Mouse (Mus musculus) granulocyte monocyte progenitor cell, adult 5-6 weeks (primary cell): ENCODE measurements around the gene Lnx2. TPM values are rescaled to one million over a fixed set of nuclear protein-coding genes. Genes with fewer than 3 reads are reported as not detected.
A peak's percentile ranks its signal among the peaks of the same experiment; 100 is the strongest.

Experiments
- ATAC-seq: replicated peaks from 2 replicates; pipeline ENCODE4 v1.8.0; 2016; ENCODE audit warnings: mild to moderate bottlenecking, moderate TSS enrichment, inconsistent platforms; ENCODE audit not compliant: poor library complexity, severe bottlenecking
- total RNA-seq, 2 experiments: library from RNA; stranded (forward) in 1 of 2; stranded (reverse) in 1 of 2; fragments of 200-712, 200-1000 nt in 1 of 2; fragments of >200 nt in 1 of 2; fragmentation: Nextera tagmentation in 1 of 2; gene quantifications; 2 replicates each; pipeline ENCODE4 v1.2.3; 2014 to 2017

Gene Lnx2
- total RNA-seq, 2 experiments from 2014 or later: 8.9 to 11.3 TPM

DNA sequence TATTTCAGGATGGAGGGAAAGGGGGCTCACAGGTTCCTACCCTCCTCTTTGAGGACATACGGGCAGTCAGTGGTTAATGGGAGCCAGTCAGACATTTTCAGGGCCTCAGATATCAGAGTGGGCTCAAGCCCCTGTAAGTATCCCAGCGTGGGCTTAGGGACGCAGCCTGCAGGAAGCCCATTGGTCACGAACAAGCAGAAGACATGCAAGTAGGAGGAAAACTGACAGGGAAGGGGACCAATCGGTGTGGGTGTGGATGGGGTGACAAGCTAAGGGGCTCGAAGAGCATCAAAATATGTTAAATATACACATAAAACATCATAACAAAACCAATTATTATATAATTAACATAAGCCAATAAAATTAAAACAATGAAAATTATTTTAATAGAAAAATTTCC is 22.1 kb downstream of the Lnx2 start:
- no peak for ATAC-seq

DNA sequence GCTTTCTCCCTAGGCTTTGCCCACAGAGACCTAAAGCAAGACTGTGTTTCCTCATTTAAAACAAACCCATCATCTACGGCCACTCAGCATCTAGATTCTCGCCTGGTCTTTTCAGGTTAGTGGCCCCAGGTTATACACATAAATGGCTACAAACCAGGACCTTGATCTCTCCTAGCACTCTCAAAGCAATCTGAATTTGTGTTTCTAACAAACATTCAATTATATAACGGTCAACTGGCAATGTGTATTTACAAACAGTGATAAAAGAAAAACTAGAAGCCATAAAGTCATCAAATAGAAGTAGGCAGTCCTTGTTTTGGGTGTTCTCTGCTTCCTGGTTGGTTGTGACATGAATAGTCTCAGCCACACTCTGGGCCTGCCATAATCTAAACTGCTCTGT is 22.9 kb downstream of the Lnx2 start:
- ATAC-seq: no peak

DNA sequence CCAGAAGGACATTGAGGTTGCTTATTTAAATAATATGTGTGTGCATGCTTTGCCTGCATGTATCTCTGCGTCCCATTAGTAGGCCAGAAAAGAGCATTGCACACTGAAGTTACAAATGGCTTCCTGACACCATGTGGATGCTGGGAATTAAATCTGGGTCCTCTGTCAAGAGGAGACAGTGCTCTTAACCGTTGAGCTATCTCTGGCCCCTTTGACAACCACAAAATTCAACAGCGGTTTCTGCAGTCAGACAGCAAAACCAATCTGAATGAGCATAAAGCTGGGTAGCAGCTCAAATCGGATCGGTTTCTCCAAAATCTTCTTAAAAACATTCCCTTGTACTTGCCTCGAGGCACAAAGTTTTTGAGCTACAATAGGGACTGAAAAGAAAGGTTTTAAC is 23.3 kb downstream of the Lnx2 start:
- ATAC-seq: no peak

DNA sequence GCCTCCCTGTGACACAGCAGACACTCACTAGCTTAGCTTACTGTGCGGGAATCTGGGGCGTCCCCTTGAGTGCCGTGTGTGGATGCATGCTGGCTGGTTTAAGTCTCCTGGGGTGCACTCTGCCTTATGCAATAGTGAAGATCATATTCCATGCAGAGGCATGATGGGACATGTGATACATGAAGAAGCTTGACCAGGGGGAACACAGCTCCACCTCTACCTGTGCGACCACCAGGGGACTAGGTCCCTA is 24.2 kb downstream of the Lnx2 start:
- no peak for ATAC-seq

DNA sequence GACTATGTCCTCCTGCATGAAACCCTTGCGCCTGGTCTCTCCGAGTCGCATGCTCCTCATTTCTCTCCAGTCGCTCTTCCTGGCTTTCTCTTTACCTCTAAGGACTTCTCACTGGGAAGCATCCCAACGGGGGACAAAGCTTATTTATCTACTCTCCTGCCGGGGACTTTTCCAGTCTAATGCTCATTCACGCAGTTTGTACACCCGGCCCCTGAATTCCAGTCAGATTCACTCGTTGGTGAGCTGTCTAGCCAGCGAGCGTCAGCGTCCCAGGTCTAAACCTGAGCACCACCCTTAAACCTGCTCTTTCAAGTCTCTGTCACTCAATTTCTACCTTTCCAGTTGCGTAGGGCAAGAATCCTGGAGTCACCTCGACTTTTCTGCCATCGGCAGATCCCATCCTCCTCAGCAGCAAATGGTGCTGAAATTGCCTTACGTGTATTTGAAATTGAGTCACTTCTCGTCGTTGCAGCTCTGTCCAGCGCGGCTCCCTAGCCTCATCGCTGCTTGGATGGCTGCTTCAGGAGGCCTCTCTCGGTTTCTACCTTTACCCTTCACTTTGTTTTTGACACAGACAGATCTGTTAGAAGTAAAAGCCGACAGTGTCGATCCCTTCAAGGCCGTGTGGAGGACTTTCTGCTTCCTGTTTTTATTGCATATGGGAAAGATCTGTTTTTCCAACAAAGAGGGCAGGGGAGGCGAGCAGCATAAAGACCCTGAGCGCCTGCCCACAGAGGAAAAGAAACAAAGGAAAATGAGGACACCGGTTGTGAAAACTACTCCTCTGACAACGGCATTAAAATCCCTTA is 24.7 kb downstream of the Lnx2 start:
- ATAC-seq: no peak

DNA sequence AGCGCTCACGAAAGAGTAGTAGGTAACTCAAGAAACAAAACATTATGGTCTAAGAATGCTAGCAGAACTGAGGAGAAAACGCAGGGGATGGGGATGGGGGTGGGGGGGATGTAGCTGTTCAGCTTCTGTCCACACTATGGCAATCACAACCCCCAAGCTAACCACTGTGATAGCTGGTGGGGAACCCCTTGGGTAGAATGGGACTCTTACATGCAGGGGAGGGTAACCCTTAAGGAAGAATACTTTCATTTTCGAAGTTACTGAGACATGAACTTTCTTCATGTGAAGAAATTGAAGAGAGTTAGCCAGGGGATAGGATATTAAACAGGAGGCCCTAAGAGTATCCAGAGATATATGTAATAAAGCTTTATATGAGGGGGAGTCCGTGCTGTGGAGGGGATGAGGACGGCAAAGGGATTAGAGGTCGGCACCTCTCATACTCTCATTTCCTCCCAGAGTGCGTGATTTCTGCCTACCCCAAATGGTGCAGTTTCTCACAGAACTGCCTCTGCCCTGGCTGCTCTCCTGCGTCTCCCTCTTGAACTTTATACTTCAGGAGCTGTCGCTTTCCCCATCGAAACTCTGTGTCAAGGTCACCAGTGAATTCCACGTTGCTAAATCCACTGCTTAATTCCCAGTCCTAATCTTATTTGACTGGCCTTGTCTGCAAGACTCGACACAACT is 25.4 kb downstream of the Lnx2 start:
- peak; percentile 50 for ATAC-seq

DNA sequence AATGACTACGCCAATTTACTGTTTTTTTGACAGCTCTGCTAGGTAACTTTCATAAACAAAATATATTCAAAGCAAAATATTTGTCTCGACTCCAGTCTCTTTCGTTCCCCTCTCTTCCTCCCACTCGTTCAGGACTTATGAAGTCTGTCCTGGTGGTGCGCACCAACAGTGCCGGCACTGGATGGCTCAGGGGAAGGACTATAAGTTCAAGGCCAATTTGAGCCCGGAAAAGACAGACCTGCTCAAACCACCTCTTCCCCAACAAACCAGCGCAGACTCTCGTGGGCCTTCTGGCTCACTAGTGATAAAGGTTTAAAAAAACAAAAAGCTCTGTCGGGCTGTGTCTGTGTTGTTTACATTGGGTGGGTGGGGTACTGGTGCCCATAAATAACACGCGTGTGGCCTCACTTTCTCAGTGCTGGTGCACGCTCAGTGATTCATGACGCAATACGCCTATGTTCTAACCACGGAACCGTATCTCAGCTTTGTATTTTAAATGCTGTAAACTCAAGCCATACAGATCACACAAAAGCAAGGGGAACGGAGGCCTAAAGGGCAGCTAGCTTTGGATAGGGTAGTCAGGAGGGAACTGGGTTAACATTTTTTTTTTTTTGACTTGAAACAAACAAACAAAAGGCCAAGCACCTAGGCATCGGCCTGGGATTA is 26.7 kb downstream of the Lnx2 start:
- ATAC-seq: peak; percentile 46

DNA sequence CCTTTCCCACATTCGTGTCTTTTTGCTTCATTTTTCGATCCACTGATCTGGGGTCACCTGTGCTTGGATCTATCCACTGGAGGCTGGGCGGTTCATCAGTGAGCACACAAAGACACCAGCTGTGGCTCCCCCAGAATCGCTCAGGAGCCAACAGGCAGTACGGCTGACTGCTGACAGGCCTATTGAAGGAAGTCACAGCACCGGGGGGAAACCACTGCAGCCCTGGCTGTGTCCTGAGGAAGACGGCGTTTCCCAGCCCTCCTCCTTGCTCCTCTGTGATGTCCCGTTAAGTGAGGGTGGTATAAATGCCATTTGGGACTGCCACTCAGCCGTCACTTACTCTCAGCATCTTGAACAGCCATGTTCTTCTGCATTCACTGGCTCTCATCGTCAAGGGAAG is 30.5 kb downstream of the Lnx2 start:
- no peak; the same call in 1 of the 2 replicates for ATAC-seq

DNA sequence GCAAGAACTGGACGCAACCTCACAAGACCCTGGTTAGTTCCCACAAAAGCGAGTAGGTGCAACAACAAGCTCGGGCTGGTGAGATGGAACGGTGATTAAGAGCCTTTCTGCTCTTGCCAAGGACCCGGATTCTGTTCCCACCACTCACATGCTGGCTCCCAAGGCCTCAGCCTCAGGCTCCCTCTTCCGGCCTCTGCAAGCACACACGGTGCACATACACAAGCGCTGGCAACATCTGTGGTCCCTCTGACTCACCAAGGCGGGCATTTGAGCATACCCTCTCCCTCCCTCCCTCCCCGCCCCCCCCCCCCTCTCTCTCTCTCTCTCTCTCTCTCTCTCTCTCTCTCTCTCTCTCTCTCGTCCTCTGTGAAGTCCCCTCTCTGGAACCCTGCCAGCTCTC is 31.1 kb downstream of the Lnx2 start:
- no peak for ATAC-seq

DNA sequence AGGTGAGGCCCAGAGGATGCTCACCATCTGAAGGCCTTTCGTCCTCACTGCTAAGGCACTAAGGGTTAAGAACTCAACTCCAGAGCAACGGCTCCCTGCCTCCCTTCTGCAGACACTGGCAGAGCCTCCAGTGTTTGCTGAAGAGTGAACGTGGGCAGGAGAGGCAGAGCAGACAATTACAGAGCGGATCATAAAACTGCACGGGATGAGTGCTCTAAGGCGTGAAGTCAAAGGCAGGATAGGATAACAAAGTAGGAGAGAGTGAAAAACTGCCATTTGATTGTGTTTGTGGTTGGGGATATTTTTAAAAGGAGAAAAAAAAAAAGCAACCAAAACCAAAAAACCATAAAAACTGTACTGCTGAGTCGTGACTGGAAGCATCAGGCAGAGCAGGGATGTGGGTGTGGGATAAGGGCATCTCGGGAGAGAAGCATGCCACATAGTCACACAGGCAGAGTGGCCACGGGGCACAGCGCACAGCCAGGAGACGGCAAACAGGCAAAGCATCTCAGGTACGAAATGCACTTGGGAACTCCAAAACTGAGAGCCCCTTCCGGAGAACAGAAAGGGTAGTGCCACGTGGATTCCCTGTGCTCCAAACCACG is 33.0 kb downstream of the Lnx2 start:
- ATAC-seq: no peak

DNA sequence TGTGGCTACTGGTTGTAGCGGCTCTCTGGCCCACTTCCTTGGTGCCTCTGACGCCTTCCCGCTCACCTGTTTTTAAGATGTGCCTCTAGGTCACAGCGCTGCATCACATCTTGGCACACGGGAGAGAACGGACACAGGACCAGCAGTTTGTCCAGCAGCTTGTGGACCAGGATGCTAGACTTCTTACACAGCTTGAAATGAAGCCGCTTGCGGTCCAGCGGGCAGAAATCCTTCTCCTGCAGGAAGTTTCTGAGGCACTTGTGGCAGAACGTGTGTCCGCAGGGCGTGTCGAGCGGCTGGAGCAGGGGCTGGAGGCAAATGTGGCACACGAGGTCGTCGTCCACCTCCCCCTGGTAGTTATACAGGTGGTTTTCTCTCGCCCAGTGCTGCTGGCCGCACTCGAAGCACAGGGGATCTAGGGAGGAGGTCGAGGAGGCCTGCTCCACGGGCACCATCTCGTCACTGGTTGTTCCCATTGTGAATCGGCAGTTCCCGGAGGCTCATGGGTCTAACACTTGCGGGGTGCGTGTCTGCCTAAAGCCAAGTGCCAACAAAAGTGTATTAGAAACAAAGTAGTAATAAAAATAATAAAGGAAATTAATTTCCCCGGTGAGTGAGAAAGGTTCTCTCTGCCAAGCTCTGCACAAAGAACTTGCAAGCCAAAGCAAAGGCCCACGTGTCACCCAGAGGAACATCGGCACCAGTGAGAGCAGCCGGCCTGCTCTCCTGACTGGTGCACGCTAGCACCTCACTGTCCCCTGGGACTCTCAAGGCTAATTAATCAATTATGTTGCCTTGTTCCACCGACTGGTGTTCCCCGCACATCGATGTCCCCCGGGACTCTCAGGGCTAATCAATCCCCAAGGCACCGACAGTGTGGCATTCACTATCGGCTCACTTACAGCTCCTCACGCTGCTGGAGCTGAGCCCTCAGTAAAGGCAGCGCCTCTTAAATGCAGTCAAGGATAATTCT is 34.1 kb downstream of the Lnx2 start:
- no peak for ATAC-seq

DNA sequence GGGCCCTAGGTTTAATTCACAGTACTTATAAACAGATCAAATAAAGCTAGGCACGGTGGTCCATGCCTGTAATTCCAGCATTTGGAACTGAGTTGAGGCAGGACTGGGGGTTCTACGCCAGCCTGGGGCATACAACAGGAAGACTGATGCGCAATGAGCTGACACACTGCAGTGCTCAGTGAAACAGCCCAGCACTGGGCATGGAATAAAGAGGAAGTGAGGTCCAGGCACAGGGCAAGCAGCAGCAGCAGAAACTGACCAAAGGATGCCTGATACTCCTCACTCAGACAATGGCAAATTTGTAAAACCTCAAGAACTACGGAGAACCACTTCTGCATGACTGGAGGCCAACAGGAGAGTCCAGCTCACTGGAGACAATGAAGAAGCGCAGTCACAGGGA is 37.0 kb downstream of the Lnx2 start:
- peak; percentile 83 for ATAC-seq

DNA sequence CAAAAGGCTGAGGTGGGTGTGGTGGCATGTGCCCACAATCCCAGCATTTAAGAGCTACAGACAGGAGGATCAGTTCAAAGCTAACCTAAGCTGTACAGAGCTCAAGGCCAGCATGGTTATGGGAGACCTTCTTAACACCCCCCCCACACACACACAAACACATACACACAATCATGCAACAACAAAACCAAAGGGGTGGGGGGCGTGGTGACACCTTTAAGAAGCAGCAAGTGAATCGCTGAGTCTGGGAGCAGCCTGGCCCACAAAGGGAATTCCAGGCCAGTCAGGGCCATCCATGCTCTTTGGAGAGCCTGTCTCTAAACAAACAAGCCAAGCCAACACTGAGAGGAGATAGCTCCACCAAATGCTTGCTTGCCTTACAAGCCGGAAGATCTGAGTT is 38.8 kb downstream of the Lnx2 start:
- ATAC-seq: no peak

DNA sequence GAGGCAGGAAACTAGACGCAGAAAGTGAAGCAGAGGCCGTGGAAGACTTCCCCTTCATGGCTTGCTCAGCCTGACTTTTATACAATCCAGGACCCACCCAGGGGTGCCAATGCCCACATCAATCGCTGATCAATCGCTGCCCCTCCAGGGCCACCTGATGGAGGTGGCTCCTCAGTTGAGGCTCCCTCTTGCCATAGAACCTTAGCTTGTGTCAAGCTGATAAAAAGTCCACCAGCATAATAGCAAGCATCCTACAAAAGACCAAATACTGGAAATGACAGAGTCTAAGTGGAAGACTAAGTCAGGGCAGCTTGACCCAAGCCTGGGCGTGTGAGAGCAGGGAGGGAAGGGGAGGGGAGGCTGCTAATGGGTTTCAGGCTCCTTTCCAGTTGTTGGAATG is 39.7 kb downstream of the Lnx2 start:
- no peak for ATAC-seq

DNA sequence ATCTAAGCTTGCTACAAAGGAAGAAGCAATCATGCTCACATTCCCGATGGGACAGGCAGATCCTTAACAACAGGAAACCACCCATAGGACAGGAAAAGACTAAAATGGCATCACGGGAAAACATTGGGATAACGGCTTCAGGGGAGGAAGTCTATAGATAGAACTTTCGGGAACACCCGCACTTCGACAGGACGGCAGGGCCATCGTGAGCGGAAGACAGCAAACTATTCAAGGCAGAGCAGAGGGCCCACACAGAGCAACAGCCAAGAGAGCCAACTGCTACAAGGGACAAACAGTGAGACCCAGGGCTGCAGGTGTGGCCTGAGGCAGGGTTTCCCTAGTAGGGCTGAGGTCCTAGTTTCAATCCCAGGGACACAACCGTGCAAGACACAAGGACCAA is 40.4 kb downstream of the Lnx2 start:
- ATAC-seq: no peak

DNA sequence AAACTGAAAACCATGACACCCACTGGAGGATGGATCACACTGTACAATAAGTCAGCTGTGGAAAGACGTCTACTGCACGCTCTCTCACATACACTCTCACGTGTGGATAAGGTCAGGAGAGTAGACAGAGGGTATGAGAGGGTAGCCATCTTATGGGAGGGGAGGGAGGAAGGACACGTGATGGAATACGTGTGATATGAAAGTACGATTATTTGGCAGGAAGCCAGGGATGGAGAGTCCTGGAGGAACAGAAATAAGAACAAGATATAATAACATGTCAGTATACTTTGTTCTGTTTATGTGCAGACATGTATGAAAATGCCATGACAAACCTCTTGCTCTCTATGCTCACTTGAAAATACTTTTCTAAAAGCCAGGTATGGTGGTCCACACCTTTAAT is 41.1 kb downstream of the Lnx2 start:
- no peak for ATAC-seq

DNA sequence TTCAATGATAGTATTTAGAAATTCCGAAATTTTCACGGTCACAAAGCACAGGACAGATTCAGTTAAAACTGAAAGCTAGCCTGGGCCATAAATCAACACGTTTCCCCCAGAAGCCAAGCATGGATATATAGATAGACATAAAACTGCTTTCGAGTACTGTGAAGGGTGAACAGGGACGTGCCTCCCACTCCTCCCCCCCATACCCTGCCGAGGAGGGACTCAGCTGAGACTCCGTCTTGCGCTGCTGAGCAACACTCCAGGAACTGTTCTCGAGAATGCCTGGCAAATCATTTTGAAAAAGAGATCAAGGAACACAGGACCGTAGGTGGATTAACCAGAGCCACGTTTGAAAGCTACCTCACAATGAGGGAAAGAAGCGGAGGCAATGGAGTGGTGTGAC is 42.1 kb downstream of the Lnx2 start:
- ATAC-seq: no peak

DNA sequence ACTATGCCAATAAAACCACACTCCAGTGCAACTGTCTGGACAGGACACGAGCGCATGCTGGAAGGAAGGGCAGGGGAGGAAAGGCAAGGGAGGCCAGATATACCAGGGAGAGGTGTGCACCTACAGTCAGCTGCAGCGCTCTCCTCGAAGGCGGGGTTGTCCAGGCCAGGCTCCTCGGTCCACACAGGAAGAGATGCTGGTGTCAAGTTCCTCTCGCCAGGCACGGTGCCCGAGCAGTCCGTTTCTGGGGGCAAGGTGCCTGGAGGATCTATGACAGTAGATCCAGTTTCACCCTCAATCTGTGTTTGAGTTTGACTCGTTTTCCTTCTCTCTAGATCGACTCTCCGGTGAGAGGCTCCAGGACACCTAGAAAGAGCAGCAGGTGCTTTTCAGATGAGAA is 43.2 kb downstream of the Lnx2 start:
- no peak for ATAC-seq

DNA sequence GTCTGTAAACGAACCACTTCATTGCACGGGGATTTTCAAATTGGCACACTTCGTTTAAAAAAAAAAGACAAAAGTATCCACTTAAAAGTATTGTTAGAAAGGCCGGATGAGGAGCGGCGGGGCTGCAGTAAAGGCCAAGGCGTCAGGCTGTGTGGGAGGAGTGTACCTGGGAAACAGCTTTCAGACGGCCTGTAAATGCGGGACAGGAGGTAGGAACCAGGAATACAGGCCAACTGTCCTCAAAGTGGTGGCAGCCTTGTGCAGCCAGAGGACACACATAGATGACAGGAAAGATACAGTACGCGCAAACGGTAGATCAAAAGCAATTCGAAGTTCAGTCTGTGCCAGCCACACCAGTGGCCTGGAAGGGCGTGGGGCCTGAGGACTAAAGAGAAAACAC is 45.1 kb downstream of the Lnx2 start:
- no peak for ATAC-seq

DNA sequence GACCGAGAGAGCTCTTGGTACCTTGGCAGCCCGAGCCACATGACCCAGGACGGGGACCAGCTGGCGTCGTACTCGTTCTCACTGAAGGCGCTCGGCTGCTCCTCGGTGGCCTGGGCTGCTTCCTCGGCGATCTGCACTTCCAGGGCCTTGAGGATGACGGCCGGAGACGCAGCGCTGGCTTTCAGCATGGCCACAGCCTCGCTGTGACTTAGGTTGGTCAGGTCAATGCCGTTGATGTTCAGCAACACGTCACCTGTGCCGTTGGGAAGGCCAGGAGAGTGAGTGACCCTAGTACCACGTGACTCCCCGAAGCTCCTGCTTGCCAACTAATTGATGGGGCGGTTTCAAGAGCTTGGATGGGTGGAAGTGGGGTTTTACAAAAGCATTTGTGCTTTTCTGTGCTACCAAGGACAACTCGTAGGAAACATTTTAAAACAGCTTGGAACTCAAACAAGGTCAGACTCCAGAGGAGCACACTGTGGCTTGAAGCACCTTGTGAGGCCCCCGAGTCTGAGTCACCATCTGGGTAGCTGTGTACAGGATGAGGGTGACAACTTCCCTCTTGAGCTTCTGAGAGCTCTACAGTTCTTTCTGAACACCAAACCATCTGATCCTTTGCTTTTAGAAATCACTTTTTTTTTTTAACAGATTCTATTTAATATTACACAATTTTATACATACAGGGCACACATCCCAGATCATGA is 51.9 kb downstream of the Lnx2 start:
- ATAC-seq: no peak
